Mouse (Mus musculus): ENCODE data around the gene Gm11627. TPM values are rescaled to one million over a fixed set of nuclear protein-coding genes. Genes with fewer than 3 reads are reported as not detected.

The Gm11627 gene
- not detected for polyA plus RNA-seq (2017; shearing (Covaris generic))

DNA sequence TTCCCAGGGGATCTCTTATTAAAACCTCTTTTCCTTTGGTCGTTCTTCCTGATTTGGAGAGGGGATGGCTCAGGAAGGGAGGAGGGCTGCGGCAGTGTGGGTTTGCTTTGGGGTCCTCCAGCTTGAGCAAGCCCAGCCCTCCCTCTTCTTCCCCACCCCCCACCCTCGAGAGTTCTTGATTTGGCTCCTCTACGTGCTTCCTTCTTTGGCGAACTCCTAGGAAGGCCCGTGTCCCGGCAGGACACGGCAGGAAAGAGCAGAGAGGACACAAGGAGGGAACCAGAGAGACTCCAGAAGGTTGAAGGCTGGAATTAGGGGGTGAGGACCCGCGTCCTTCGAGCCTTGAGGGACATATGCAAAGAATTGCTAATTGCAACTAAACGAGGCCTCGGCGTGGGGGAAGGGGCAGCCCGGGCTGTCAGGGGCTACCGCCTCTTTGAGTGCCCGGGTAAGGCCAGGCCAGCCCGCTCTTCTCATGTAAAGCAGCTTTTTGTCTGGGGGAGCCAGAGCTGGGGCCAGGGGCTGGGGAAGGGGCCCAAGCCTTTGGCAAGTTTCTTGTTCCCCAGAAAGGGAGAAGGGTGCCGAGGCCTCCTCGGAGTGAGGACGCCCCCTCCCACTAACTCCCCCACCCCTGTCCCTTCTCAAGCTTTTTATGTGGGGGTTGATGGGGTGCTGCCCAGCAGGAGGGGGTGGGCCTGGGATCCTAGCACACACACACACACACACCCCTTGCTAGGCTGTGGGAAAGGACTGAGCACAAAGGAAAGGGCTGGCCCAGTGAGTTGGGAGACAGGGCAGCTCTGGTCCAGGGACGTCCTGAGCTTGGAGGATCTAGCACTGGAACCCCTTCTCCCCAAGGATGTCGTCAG is at the start of gene Gm11627:
TSS of gene Gm11627 (minus strand) at position 297 of the 869 bp plus-strand sequence.

DNA sequence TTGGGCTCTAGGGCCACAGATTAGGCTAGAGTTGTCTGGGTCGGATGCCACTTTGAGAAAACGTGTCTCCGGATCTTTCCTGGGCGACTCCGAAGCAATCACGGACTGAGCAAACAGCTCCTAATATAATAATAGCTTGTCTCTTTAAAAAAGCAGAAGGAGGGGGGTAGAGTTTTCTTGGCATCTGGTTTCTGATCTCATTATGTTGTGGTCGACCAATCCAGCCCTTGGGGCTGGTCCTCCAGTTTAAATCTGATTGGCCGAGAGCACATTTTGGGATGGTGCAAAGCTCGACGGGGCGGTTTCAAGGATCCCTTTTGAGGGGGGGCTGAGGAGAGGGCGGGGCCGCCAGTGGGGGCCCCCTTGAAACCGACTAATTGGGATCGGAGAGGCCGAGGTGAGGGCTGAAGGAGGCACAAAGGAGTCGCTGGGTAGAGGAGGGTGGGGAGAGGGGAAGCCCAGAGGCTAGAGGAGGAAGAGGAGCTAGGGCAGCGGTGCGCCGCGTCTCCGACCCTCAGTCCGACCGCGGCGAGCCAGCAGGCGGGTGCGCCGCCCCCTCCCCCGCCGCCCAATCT is 24.8 kb upstream of the Gm11627 start, which contains the start of gene Fzd2:
TSS of gene Fzd2 (plus strand) at position 387 of the 575 bp plus-strand sequence.

DNA sequence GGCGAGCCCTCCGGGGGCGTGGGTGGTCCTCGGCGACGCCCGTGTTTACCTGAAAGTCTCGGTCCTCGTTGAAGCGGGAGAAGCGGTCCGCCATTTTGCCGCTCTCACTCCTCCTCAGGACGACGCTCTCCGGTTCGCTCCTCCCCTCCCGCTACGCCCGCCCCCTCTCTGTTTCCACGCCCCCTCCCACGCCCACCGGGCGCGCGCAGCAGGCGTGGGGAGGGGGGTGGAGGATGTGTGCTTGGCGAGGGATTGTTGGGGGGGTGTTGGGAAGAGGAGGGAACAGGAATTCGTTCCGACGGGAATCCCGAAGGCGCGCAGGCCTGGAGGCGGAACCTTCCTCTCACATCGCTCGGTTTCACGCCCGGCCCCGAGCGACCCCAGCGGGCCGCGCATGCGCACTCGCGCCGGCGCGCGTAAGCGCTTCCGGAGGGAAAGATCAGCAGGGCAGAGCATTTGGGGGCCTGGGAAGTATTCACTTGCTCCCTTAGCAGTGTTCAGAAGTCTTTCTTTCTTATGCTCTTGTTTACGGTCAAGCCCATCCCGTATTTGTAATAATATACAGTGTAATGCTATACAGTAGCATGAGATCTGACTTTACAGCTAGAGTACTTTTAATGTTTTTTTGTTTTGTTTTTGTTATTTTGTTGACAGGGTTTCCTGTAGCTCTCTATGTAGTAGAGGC is 23.1 kb downstream of the Gm11627 start, which contains the start of gene Gpatch8:
TSS of gene Gpatch8 (minus strand) at position 362 of the 685 bp plus-strand sequence.

Other genes with a start within 250 kb of the Gm11627 start
- not detected for gene Slc4a1, start 213.3 kb downstream of the Gm11627 start, polyA plus RNA-seq (2017; shearing (Covaris generic))
- 6.6 TPM for gene Rundc3a, start 186.1 kb downstream of the Gm11627 start, polyA plus RNA-seq (2017; shearing (Covaris generic))
- 51.3 TPM for gene Slc25a39, start 171.5 kb downstream of the Gm11627 start, polyA plus RNA-seq (2017; shearing (Covaris generic))
- gene Grn, start 149.1 kb downstream of the Gm11627 start, polyA plus RNA-seq (2017; shearing (Covaris generic)): 22.9 TPM
- not detected for gene Fam171a2, start 131.8 kb downstream of the Gm11627 start, polyA plus RNA-seq (2017; shearing (Covaris generic))
- 1.7 TPM for gene Itga2b, start 109.3 kb downstream of the Gm11627 start, polyA plus RNA-seq (2017; shearing (Covaris generic))
- gene Gpatch8, start 23.1 kb downstream of the Gm11627 start, polyA plus RNA-seq (2017; shearing (Covaris generic)): 73.7 TPM
- not detected for gene Fzd2, start 24.9 kb upstream of the Gm11627 start, polyA plus RNA-seq (2017; shearing (Covaris generic))
- gene Meioc, start 84.3 kb upstream of the Gm11627 start, polyA plus RNA-seq (2017; shearing (Covaris generic)): not detected
- gene Ccdc43, start 118.3 kb upstream of the Gm11627 start, polyA plus RNA-seq (2017; shearing (Covaris generic)): 31.9 TPM
- not detected for gene Adam11, start 182.0 kb upstream of the Gm11627 start, polyA plus RNA-seq (2017; shearing (Covaris generic))
- 0.16 TPM for gene Gjc1, start 240.2 kb upstream of the Gm11627 start, polyA plus RNA-seq (2017; shearing (Covaris generic))

All from effector memory CD4-positive, alpha-beta T cell, adult 5 months (primary cell).